Mouse (Mus musculus): ENCODE measurements at regions not wholly inside any gene's neighbourhood (a gene's known extent, or its start where the extent isn't known, plus 50 kb on each side); places are given as distances from the start of the nearest gene placed in this dataset.

DNA sequence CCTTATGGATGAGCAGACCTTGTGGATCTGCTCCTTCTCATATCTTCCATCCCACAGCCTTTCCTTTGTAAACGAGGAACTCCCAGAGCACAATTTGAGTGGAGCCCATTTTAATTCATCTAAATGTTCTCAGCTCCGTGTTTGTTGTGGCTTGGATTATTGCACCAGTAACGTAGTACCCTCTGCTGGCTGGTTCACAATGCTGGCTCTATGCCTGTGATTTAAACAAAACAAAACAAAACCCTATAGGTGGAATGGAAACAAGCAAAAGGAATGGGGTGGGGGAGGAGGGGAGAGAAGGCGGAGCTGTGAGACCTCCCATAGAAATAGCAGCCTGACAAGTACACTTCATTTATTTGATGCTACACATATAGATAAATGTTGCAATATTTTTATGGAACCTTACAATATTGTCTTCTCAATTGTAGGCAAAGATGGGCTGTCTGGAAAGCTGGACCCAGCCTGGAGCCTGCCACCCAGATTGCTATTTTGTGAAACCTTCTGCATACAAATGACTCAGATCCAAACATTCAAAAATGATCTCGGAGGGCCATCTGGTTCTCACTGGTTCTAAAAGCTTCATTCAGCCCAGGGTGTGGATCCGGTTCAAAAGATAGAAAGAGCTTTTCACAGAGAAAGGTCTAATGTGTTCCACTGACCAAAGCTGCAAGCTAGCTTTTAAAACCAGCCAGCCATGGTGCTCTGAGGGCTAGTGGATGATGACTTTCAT lies 230.3 kb upstream of the Ubash3b start:
- TF ChIP-seq GATA1 (IDR thresholded peaks at IDR 0.05; ENCODE audit: low read length) (no peak), TAL1 (IDR thresholded peaks at IDR 0.05; ENCODE audit: low read length) (no peak)
